21 mouse cellular contexts compared by ENCODE assay signal in genomic region chr19:30780803-30781202, GRCm38 (mm10).
"Had no signal": no experiment of that assay in that cellular context is flagged by ENCODE, and none has a peak within 500 bp of the region (broad histone marks: within the 10 kb centered on the region; RNA-seq: fewer than 3 reads in every experiment).

No protein-coding gene starts in this region.

- H3K27ac ChIP-seq: layer of hippocampus, adult 2 months; limb, embryonic 10.5 days; limb, embryonic 13.5 days; liver, embryonic 12.5 days; liver, embryonic 15.5 days; midbrain, embryonic 12.5 days; midbrain, embryonic 15.5 days; neural tube, embryonic 12.5 days; neural tube, embryonic 15.5 days; stomach, embryonic 15.5 days had no signal

- H3K4me3 ChIP-seq: layer of hippocampus, adult 2 months; limb, embryonic 10.5 days; limb, embryonic 13.5 days; liver, embryonic 12.5 days; liver, embryonic 15.5 days; midbrain, embryonic 12.5 days; midbrain, embryonic 15.5 days; neural tube, embryonic 12.5 days; neural tube, embryonic 15.5 days; stomach, embryonic 15.5 days had no signal

- H3K36me3 ChIP-seq: limb, embryonic 10.5 days; limb, embryonic 13.5 days; liver, embryonic 12.5 days; liver, embryonic 15.5 days; midbrain, embryonic 12.5 days; midbrain, embryonic 15.5 days; neural tube, embryonic 12.5 days; neural tube, embryonic 15.5 days; stomach, embryonic 15.5 days had no signal

- H3K4me1 ChIP-seq: limb, embryonic 10.5 days; limb, embryonic 13.5 days; liver, embryonic 12.5 days; liver, embryonic 15.5 days; midbrain, embryonic 12.5 days; midbrain, embryonic 15.5 days; neural tube, embryonic 12.5 days; neural tube, embryonic 15.5 days; stomach, embryonic 15.5 days had no signal

- ATAC-seq: liver, embryonic 12.5 days; midbrain, embryonic 15.5 days had no signal

- DNase-seq: kidney, adult 9 months; kidney, postnatal 14 days; kidney, postnatal 4 days; layer of hippocampus, adult 9-11 months; liver; lung, adult 2 months; lung, postnatal 14 days; lung, postnatal 4 days; right cerebral cortex, postnatal 25 days; spleen, adult 18-20 months; thymus, postnatal 25 days had no signal
